Mouse (Mus musculus): ENCODE data around the gene Arid3b.
"Not testable (repeated sequence)": the region's sequence is repeated elsewhere in the genome, so short reads cannot be mapped to it uniquely, and the experiment has no call there.

Arid3b gene

GRCm38 (mm10) chr9:57836581-57837170 lies at the start of gene Arid3b:
Gene Arid3b, minus strand, starts transcription at chr9:57836793.
- peak; percentile 68 for DNase-seq (ENCODE audit: low spot score)

DNA sequence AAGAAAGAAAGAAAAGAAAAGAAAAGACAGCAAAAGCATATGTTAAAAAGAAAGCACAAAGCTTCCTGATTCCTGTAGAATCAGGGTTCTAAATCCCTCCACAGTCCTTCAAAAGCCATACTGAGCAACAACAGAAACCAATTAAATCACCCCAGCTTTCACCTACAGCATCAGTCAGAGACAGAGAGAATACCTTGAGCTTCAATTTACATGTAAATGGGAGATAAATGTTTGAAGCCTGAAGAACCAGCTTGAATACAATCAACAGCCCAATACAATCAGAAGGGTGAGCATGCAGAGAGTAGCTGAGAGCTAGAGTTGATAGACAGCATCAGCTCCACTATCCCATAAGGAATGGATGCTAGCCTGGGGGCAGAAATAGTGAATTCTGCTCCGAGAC lies 46.8 kb upstream of the Arid3b start:
- no peak for DNase-seq (ENCODE audit: low spot score)

DNA sequence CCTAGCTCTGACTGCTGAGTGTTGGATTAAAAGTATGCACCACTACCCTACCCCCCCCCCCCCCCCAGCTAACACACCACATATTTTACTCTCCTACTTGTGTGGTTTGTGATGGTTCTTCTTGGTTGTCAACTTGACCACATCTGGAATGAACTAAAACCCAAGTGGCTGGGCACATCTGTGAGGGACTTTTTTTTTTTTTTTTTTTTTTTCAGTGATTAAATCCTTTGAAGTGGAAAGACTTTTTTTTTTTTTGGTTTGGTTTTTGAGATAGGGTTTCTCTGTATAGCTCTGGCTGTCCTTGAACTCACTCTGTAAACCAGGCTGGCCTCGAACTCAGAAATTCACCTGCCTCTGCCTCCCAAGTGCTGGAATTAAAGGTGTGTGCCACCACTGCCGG lies 45.2 kb upstream of the Arid3b start:
- DNase-seq (ENCODE audit: low spot score) = not testable (repeated sequence)

DNA sequence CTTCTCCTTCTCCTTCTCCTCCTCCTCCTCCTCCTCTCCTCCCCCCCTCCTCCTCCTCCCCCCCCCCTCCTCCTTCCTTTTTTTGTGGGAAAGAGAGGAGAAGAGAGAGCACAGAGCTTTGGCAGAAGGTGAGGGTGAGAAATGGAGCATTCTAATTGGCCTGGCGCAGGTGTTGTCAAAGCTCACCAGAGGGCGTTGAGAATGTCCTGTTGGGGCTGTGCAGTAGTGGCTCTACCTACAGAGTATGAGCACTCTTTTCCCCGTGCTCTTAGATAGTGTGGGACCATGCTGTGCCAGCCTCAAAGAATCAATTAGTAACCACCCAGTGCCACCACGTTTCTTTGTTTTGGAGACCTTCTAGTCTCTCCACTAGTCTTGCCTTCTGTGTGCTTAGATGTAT lies 43.7 kb upstream of the Arid3b start:
- no peak for DNase-seq (ENCODE audit: low spot score)

DNA sequence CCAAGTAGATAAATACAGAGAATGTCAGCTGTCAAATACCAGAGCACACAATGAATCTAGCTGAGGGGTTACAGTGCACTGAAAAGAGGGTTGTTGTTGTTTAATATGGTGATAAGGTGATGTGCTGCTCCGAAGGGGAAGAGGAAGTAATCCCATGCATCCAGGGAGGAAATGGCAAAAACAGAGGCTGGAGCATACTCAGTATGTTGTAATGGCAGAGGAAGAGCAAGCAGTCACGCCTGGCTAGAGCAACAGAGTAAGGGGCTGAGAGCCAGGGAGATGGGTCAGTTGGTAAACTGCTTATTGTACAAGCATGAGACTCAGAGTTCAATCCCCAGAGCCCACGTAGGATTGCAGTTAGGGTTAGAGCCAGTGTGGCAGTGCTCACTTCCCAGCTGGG lies 42.6 kb upstream of the Arid3b start:
- no peak for DNase-seq (ENCODE audit: low spot score)

- DNase-seq (ENCODE audit: low spot score) = no peak
Observed at GRCm38 (mm10) chr9:57874994-57875393, 38.4 kb upstream of the Arid3b start.

- no peak for DNase-seq (ENCODE audit: low spot score)
Observed at GRCm38 (mm10) chr9:57874134-57874533, 37.5 kb upstream of the Arid3b start.

DNA sequence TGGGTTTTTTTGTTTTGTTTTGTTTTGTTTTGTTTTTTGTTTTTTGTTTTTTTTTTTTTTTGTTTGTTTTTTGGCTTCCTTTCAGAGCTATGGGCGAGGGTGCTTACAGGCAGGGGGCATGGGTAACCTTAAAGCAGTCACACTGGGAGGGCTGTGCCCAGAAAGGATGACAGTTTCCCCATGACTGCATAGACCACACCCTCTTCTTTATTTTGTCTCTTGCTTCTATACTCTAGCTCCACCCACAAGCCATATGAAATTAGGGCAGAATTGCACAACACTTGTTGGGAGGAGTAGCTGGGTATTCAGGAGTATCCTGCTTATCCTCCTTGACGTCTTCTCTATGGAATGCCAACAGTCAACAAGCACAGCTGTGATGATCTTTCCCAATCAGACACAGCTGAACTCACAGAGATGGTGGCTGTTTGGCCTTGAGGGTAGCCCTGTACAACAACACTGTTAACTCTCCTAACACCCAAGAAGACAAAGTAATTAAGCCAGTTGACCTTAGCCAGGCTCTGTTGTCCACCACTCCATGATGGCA lies 33.8 kb upstream of the Arid3b start:
- no peak for DNase-seq (ENCODE audit: low spot score)

DNA sequence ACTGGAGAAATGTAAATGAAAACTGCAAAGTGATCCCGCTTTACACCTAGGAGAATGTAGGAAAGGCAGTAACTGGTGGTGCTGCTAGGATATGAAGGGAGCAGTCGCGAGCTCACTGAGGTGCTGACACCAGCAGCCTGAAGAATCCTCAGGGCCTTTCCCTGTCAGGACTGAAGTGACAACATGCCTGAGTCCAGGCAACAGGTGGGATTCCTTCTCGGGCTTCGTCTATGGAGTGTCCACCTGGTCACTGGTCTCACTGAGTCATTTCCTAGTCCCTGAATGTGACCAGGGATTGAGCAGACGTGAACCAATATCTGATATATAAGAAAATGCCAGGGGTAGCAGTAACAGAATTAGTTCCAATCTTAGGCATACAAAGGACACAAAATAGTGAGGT lies 32.2 kb upstream of the Arid3b start:
- no peak for DNase-seq (ENCODE audit: low spot score)

- DNase-seq (ENCODE audit: low spot score) = no peak
Observed at GRCm38 (mm10) chr9:57867880-57868279, 31.3 kb upstream of the Arid3b start.

DNA sequence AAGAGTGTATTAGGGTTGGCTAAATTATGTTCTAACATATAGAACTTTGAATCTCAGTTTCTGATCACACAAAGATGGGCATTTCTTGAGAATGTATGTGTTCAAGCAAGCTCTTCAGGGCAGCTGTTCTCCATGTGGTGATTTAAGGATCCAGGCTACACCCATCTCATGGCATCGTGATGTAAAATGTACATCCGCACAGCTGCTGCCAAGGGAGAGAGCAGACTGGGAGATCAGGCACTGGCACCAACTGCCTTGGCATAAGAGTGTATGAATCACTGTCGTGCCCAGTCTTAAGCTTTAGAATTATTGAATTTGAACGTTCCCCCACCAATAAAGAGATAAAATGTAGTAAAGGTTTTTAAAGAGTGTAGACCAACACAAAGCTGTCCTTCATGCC lies 30.6 kb upstream of the Arid3b start:
- DNase-seq (ENCODE audit: low spot score) = no peak

- no peak for DNase-seq (ENCODE audit: low spot score)
Observed at GRCm38 (mm10) chr9:57866530-57866929, 29.9 kb upstream of the Arid3b start.

GRCm38 (mm10) chr9:57864336-57864735 lies 27.7 kb upstream of the Arid3b start:
- DNase-seq (ENCODE audit: low spot score) = no peak

DNA sequence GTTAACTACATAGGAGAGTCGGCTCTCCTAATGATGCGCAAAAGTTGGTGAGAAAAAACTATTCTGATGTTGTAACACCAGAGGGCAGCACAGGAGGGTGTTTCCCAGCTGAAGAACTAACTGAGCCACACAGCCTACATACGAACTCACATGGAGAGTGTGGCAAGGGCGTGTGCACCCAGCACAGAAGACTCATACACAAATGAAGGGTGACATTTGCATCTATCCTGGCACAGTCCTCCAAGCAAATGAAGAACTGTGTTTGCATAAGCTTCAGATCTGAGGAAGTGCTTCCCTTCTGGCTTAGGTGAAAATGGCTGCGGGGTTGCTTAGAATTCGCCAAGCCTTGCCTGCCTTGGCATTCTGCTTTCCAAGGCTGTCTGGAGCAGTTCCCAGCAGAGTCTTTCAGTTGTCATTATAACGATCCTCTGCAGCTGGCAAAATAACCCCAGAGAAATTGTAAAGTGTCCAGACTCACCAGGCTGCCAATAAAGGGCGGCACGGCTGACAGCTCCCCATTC lies 25.4 kb upstream of the Arid3b start:
- DNase-seq (ENCODE audit: low spot score) = no peak

DNA sequence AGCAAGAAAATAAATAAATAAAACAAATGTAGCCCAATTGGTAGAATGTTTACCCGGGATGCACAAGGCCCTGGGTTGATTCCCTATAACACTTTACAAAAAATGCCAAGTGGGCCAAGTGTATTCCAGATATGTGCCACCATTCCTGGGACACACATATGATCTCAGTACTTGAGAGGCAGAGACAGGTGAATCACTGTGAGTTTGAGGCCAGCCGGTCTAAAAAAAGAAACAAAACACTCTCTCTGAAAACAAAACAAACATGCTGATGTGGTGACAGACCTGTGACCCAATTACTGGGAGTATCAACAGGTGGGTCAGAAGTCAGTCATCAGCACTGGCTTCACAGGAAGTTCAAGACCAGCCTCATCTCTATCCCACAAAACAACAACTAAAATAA lies 19.9 kb upstream of the Arid3b start:
- DNase-seq (ENCODE audit: low spot score) = no peak

GRCm38 (mm10) chr9:57854280-57854679 lies 17.7 kb upstream of the Arid3b start:
- no peak for DNase-seq (ENCODE audit: low spot score)

GRCm38 (mm10) chr9:57839032-57839431 lies 2.4 kb upstream of the Arid3b start:
- no peak for DNase-seq (ENCODE audit: low spot score)

DNA sequence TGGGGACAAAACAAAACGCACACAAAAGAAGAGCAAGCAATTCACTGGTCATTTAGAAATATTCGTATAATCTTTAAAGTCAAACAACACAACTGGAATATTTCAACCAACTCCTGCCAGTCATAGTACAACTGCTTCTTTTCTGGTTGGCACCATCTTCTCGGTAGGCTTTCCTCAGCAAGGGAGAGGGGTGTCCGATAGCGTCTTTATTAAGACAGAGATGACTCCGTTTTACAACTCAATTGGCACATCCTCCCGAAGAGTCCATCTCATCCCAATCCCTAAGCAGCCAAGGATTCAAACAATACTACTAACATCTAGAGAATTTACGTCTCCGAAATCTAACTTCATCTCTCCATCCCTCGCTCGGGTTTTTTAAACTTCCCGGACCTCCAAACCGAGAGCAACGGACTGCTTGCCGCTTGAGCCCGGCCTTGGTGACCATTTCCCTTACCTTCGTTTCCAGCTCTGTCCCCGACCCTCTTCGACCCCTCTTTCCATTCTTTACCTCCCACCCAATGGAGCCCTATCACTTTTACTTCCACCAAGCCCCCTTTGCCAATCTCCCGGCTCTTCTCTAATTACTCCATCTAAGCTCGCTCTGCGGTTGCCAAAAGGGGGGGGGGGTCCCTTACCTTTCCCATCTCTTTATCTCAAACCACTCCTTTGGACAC lies 615 bp downstream of the Arid3b start:
- no peak for DNase-seq (ENCODE audit: low spot score)

DNA sequence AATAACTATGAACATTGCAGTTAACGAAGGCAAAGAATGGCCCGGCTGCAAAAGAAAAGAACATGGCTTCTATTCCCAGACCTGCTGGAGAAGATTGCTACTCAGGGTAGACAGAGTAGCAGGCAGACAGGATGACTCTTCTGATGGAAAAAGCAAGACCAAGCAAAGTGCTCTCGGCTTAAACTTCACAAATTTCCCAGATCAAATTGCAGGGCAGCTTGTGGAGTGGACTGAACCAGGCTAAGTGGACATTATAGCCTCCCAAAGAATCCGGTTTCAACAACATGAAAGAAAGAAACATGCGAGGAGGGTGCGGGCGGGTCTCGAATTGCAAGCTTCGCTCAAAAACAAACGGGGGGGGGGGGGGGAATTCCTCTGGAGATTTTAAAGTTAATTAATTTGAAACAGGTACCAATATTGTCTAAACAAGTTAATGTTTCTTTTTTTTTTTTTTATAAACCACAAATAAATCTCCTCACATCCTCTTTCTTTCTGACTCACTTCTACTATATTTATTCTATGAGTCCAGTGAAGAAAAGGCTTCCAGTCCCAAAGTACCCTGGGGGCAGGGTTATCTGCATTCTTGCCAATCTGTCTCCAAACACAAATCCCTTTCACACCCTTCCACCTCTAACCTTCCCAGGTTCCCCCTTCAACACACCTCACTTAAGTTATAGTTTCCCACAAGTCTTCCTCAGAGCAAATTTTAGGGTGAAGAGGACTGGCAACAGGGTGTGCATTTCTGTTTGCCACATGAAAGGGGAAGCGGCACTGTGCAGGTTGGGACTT lies 1.8 kb downstream of the Arid3b start:
- no peak for DNase-seq (ENCODE audit: low spot score)

- DNase-seq (ENCODE audit: low spot score) = no peak
Observed at GRCm38 (mm10) chr9:57833762-57834471, 2.7 kb downstream of the Arid3b start.

GRCm38 (mm10) chr9:57831267-57832082 lies 5.1 kb downstream of the Arid3b start:
- peak; percentile 80 for DNase-seq (ENCODE audit: low spot score)
